Mouse (Mus musculus) adrenal gland, adult (tissue): ENCODE measurements at regions not wholly inside any gene's neighbourhood (a gene's known extent, or its start where the extent isn't known, plus 50 kb on each side); places are given as distances from the start of the nearest gene placed in this dataset.

Source experiments
- DNase-seq, 2 experiments: peaks; one replicate each; pipeline ENCODE4 v3.0.0; 2022 to 2023; ENCODE audit warnings: low spot score in 1 of 2; ENCODE audit not compliant: inconsistent age in 2 of 2

DNA sequence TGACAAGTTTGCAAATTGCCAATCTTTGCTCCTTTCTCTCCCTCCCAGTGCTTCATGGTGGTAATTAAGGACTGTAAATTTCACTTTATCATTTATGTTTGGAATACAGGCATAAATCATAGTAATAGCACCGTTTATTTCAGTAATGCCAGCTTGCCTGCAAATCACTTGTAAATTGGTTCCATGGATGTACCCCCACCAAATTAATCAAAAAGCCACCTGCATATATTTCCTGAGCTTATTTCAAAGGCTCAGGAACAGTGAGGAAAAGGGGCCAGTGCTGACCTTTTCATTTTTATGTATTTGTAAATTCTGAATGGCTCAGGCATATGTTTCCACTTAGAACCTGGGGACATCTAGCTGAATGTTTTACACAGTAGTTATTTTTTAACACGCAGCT is 115.0 kb downstream of the D3Ertd751e start:
- DNase-seq = no peak

DNA sequence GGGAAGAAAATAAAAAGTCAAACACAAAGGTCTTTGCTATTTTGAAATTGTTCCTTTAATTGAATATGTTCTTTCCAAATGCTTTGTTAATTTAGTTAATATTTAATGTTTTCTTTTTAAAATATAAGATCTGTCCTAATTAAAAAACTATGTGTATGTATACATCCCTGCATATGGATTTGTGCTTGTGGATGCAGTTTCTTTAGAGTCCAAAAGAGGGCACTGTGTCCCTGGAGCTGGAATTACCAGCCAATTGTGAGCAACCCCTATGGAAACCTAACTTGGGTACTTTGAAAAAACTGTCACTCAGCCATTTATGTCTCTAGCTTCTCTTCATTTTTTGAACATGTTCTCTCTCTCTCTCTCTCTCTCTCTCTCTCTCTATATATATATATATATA is 120.3 kb downstream of the D3Ertd751e start:
- no peak for DNase-seq

DNA sequence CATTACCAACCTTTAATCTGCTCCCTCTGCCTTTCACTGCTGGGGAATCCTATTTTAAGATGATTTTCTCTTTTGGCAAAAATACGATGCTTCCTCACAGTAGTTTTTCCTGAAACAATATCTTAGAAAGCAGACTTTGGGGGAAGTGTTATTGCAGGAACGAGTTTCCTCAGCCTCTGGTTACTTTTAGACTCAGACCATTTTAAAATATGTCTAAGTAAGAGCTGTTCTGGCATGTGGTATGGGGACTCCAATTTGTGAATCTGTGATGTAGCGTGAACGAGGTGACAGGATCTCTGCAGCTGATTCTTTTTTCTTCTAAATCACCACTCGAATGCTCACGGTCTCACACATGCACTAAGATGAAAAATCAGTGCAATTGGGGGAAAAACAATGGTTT is 166.5 kb downstream of the D3Ertd751e start:
- DNase-seq = no peak

- DNase-seq = no peak
These were observed 170.8 kb downstream of the D3Ertd751e start for GRCm38 (mm10) chr3:41913190-41913589.

DNA sequence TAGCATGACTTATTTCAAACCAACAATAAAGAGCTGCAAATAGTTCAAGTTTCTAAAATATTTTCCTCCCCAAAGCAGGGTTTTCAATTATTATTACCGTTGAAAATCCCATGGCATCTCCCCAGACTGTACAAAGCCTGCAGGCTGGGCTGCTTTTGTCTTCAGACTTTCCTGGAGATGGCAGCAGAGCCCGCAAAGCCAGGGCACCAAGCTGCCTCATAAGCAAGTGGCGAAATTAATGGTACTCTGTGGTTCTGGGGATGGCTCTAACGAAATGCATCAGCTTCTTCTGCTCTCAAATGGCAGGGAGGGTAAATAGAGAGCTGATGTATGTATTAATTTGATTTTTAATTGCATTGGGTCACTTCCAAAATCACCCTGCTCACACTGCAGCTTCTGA is 197.4 kb downstream of the D3Ertd751e start:
- no peak for DNase-seq

DNA sequence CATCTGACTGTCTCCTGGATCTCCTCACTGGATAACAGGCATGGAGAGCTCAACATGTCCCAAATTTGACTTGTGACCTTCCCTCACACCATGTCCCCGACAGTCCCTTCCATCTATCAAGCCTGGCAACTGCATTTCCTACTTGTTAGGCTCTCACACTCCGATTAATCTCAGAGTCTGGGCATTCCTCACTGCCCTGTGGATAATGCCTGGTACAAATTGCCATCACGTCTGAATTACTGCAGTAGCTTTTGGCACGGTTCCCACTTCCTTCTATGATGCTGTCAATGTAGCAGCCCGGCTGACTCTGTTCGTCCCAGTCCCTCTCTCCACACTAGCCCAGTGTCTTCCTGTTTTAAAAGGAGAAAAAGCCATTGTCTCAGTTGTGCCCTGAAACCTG is 200.6 kb downstream of the D3Ertd751e start:
- DNase-seq = peak in 1 of 2 experiments; percentile 24

DNA sequence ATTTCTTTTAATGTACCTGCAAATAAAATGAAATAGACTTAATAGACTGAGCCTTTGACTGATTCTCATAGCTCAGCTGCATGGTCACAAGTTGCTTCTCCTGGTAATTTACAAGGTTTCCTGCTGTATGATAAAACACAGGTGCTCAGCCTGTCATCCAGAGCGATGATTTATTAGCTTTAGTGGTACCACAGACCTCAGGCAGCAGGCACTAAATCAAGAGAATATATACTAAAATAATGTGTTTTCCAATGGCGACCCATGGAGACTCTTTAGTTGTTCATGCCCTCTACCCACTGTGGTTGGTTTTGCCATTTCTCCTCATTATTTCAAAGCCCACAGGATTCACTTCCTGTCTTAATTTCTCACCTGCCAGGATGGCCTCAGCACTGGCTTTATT is 207.0 kb downstream of the D3Ertd751e start:
- DNase-seq = no peak

- no peak for DNase-seq
These were observed 215.0 kb downstream of the D3Ertd751e start for GRCm38 (mm10) chr3:41957385-41957784.

DNA sequence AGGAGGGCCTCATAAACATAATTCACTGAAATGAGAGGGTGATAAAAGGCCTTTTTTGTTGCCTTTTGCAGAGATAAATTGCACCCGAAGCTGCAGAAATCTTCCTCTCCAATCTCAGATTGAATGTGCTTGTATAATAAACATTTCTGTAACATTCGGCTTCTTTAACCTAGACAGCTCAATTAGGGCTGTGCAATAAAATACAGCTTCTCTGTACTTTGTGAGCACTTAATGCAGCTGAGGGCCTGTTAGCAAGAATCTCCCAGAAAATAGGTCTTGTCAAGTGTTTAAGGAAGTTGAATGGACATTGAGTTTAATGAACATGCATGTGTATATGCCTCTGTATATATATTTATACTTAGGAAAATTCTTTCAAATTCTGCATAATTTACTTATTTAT is 217.8 kb downstream of the D3Ertd751e start:
- DNase-seq = no peak

DNA sequence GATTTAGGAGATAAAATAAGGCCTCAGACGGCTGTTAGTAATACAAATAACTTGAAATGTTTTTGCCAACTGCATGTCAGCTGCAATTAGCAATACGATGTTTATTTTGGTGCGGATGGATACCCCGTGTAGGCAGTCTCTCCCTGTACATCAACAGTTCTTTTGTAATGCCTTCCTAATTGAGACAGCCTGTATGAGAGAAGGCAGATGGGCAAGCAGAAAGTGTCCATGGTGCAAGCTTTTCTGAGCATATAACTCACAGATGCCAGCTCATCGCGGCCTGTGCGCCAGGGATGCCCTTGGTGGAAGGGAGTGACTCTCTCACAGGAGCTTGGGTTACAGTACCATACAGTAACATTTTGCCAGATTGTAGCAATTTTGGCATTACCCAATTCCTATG is 220.5 kb downstream of the D3Ertd751e start:
- DNase-seq = no peak

DNA sequence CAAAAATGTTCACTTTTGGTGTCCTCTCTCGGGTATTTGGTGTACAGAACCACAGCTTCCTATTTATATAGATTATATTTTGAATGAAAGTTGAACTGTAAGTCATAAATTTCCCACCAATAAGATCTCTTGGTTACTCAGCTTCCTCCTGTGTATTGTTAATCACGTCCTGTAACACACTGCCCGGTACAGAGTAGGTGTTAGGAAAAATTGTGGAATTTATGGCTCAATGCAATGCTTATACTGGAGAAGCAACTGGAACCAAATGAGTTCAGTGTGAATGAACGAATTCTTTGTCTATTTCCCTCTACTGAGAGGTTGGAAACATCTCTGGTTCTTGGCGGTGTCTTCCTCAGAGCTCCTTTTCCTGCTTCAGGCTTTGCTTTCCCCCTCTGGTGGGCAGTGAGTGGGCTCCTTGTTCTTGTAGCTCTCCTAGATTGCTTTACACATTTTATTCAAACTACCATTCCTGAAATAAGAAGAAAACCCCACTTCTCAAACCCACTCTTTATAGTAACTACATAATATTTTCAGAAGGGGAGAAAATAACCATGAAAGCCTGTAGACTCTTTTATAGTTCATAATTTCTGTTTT is 264.4 kb downstream of the D3Ertd751e start:
- no peak for DNase-seq

- DNase-seq = no peak
These were observed 280.8 kb downstream of the D3Ertd751e start for GRCm38 (mm10) chr3:42023187-42023586.

DNA sequence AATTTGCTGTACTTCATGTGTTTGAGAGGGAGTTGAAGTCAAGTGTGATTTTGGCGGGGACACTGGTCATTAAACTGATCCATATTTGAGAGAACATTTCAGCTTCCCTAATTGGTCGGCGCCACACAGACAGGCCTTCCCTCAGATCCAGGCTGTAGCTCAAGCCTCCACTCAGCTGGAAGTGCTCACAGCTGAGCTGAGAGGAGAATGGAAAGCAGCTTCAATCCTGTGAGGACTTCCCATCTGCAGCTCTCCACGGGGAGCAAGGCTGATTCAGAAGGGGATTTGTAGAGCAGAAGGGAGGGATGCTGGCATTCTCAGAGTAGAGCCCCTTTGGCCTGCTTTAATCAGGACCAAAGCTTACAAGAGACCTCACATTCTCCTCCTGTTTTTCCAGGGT is 297.2 kb downstream of the D3Ertd751e start:
- DNase-seq = no peak

DNA sequence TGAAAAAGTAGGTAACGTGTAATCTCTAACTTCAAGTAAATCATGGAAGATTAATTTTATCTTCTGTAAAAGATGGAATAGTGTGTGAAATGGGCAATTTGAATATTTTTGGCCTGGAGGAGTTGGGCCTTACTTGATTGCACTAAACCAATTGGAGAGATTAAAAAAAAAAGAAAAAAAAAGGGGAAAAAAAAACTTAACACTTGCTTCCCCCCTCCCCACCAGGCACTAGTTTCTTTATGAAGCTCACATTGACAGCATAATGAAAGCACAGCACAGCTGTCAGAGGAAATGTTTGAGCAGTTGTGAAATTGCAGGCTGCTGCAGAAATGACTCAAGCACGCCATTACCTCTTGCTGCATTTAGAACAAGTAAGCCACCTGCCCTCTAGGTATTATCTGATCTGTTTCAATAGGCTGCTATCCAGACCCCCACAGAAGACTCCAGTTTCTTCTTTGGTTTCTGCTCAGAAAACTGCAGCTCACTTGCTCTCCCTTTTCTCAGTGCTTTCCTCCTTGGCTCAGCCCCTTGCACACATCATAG is 297.9 kb downstream of the D3Ertd751e start:
- DNase-seq = no peak

GRCm38 (mm10) chr3:42040959-42041358 is 298.5 kb downstream of the D3Ertd751e start:
- no peak for DNase-seq

DNA sequence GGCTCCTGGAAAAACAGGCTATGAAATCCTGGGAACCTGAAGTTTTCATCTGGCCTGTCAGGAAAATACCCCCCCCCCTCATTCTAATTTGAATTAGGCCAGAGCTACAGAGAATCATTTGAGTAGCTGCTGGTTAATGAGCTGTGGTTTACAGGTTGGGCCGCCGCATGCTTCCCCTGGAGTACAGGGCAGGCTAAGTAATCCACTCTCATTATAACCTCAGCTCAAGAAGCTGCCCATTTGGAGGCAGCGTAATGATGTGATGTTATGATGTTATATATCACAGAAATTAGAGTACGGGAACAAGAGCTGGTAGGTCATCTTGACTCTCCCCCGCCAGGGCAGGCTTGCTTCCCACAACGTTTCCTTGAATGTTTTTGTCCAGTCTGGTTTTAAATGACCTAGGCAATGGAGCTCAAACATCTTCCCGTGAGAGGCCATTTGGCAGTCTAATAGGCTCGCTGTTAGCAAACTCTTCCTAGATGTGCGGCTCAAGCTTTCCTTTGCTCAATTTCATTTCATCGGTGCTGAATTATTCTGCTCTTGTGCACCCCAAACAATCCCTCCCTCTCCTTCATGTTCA is 315.0 kb downstream of the D3Ertd751e start:
- no peak for DNase-seq

GRCm38 (mm10) chr3:42065093-42065935 is 322.9 kb downstream of the D3Ertd751e start:
- no peak for DNase-seq

- no peak for DNase-seq
These were observed 323.6 kb downstream of the D3Ertd751e start for GRCm38 (mm10) chr3:42065962-42066361.

- no peak for DNase-seq
These were observed 324.6 kb downstream of the D3Ertd751e start for GRCm38 (mm10) chr3:42067036-42067435.

DNA sequence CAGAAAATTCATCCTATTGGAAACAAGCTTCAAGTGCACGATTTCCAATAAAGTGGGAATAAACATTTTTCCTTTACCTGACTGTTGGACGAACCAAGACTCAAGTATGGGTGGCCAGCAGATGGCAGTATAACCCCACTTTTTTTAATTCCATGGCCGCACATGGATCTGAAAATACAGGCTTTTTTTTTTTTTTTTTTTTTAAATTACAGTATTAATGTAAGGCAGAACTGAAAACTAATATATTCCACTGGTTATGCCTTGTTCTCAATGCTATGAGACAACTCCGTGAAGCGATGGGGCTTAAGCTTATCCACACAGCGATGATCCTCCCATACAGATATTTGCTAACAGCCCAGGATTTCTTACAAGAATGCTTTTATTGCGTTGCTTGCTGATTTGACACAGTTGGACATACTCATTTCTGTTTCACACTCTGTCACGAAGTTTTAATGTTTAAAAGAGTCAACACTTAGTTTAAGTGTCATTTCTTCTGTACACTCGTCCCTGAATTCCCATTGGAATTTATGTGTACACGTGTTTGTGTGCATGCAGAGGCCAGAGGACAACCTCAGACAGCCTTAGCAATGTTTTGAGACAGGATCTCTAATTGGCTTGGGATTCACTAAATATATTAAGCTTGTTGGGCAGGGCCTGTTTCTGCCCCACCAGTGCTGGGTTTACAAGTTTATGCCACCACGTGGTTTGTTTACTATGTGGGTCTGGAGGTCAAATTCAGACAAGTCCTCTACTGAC is 332.3 kb downstream of the D3Ertd751e start:
- peak in 1 of 2 experiments; percentile 48 for DNase-seq
